Mouse (Mus musculus) gastrocnemius, adult 2 months (tissue): ENCODE data around the gene Kdelr3. TPM values are rescaled to one million over a fixed set of nuclear protein-coding genes. Genes with fewer than 3 reads are reported as not detected.

Source experiments
- DNase-seq: peaks from one replicate; pipeline ENCODE4 v3.0.0; 2022
- H3K27ac ChIP-seq: fragments of 200-600 bp; 2 replicates; pipeline ENCODE4 v1.8.1; 2022; ENCODE audit warnings: mild to moderate bottlenecking
- H3K4me3 ChIP-seq: fragments of 200-600 bp; 2 replicates; pipeline ENCODE4 v1.8.1; 2022; ENCODE audit warnings: mild to moderate bottlenecking, moderate library complexity
- CTCF ChIP-seq: fragments of 200-600 bp; IDR thresholded peaks from 2 replicates; pipeline ENCODE4 v1.8.1; 2022; ENCODE audit warnings: antibody characterized with exemption, mild to moderate bottlenecking, moderate library complexity
- intact Hi-C: fragments of 180-260 bp; cut with DNase I; formaldehyde crosslinking; loops from one replicate; pipeline ENCODE4 v1.15.1; 2025
- total RNA-seq, 2 experiments: library from RNA; stranded (reverse); gene quantifications; 2 replicates each; pipeline ENCODE4 v1.2.3; 2021

Kdelr3 gene
- total RNA-seq, 2 experiments from 2014 or later: 1.9 to 3.7 TPM

- no peak overlapping the region; the same call in 1 of the 2 replicates for H3K4me3 ChIP-seq
- intact Hi-C loops: no loop called here
- TF ChIP-seq CTCF: no peak
- no peak for DNase-seq
- no peak overlapping the region for H3K27ac ChIP-seq
Measured at GRCm38 (mm10) chr15:79519400-79520220, 3.4 kb downstream of the Kdelr3 start.

- H3K27ac ChIP-seq: peak overlapping the region; percentile 64; the same call in 1 of the 2 replicates
- no peak overlapping the region for H3K4me3 ChIP-seq
- TF ChIP-seq CTCF: no peak
- DNase-seq: no peak
- intact Hi-C loops: no loop called here
Measured at GRCm38 (mm10) chr15:79525564-79525963, 9.4 kb downstream of the Kdelr3 start.

- Histone ChIP-seq H3K27ac (peak overlapping the region; percentile 64), H3K4me3 (no peak overlapping the region)
- intact Hi-C loops: loop anchor here (2.0 kb wide), 1 partner anchor 15 kb away; no protein-coding TSS in a partner anchor
- no peak for TF ChIP-seq CTCF
- DNase-seq: peak; percentile 61
Measured at GRCm38 (mm10) chr15:79525979-79526768, 10.0 kb downstream of the Kdelr3 start.

GRCm38 (mm10) chr15:79527192-79527591 is 11.0 kb downstream of the Kdelr3 start:
- Histone ChIP-seq H3K4me3 (no peak overlapping the region), H3K27ac (peak overlapping the region; percentile 64)
- DNase-seq: peak; percentile 82
- intact Hi-C loops: loop anchor here (2.0 kb wide), 1 partner anchor 14 kb away; no protein-coding TSS in a partner anchor
- TF ChIP-seq CTCF: no peak

- TF ChIP-seq CTCF: no peak
- H3K4me3 ChIP-seq: no peak overlapping the region
- intact Hi-C loops: loop anchor here (2.0 kb wide), 1 partner anchor 13 kb away; no protein-coding TSS in a partner anchor
Measured at GRCm38 (mm10) chr15:79527991-79528639, 11.9 kb downstream of the Kdelr3 start.

DNA sequence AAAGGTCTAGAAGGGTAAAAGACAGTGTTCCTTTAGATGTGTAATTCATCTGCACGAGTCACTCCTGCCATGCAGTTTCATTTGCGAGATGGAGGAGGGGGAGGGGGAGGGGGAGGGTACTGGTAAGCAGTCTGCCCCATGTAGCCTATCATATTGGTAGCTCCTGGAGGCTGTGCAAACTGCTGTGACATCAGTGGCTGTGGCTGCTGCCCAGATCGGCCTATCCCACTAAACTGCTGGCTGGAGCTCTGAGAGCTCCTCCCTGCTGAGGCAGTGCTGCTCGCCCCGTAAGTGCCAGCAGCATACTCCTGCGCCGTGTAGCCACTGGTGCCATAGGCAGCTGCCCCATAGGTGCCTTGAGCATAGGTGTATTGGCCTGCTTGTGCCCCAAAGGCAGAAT is 13.7 kb downstream of the Kdelr3 start:
- peak; percentile 70 for DNase-seq
- TF ChIP-seq CTCF: no peak
- Histone ChIP-seq H3K27ac (0 out of 2 replicates have a peak overlapping the region, but pooled peaks have one; percentile 35), H3K4me3 (no peak overlapping the region)
- intact Hi-C loops: loop anchor here (10.0 kb wide), 1 partner anchor 215 kb away; the partner anchor contains the start of gene Sun2

More at GRCm38 (mm10) chr15:79527991-79528639, 11.9 kb downstream of the Kdelr3 start:
- no peak for DNase-seq
- peak overlapping the region; percentile 64 for H3K27ac ChIP-seq

GRCm38 (mm10) chr15:79533796-79534195 is 17.6 kb downstream of the Kdelr3 start:
- TF ChIP-seq CTCF: no peak
- peak; percentile 67 for DNase-seq
- H3K4me3 ChIP-seq: no peak overlapping the region
- H3K27ac ChIP-seq: peak overlapping the region; percentile 69
- intact Hi-C loops: loop anchor here (10.0 kb wide), 1 partner anchor 211 kb away; the partner anchor contains the start of gene Sun2

DNA sequence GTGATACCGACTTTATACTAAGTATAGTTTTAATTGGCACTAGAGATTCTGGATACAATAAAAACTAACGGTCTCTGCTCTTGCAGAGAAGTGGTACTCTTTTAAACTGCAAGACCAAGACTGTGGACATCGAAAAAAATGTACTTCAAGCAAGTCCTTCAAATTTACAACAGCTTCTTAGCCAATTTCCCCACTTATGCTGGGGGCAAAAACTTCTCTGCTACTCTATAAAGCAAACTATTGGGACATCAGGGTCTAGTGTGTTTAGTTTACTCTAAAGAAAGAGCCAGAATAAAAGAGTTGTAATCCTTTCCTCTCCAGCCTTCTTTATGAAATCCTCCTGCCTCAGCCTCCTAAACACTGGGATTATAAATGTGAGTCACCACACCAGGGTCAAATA is 27.8 kb downstream of the Kdelr3 start:
- no peak for DNase-seq
- peak overlapping the region; percentile 100; the same call in 1 of the 2 replicates for H3K27ac ChIP-seq
- H3K4me3 ChIP-seq: peak overlapping the region; percentile 99
- no peak for TF ChIP-seq CTCF
- intact Hi-C loops: loop anchor here (10.0 kb wide), 1 partner anchor 141 kb away; the partner anchor contains the start of gene Josd1

DNA sequence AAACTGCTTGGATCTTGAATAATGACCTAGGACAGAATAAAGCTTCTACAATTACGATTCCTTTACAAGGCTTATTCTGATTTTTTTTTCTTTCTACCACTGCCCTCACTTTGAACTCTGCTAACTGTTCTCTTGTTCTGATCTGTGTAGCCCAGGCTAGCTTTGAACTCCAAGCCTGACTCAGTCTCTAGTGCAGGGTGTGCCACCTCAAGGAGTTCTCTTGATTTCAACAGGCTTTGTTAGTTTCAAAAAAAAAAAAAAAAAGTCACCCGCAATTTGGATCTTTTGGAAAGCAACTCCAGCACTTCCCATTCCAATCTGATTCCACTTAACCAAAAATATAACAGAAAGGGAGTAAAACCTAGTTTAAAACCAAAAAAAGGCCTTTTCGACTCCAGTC is 29.3 kb downstream of the Kdelr3 start:
- peak overlapping the region; percentile 100 for H3K27ac ChIP-seq
- intact Hi-C loops: loop anchor here (5.0 to 10.0 kb wide), 2 partner anchors 139 to 173 kb away; partner anchors contain the start of gene Josd1
- peak overlapping the region; percentile 99 for H3K4me3 ChIP-seq
- TF ChIP-seq CTCF: no peak
- DNase-seq: no peak

DNA sequence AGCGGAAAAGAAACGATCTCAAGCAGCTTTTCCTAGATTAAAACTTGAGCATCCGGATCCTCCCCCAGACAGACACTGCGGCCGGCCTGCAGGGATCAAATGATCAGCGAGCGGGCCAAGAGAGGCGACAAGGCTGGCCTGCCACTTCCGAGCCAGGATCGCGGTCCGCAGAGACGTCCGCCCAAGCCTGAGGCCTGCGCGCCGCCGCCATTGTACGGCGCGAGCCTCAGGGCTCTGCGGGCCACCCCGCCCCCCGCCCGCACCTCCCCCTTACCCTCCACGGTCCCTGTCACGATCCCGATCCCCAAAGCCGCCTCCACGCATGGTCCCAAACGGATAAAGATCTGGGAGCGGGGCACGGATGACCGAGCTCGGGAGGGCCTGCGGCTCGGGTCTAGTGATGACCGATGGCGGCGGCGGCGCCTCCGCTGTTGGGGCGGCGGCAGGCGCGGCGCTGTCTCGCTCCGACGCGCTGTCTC is 29.7 kb downstream of the Kdelr3 start:
- peak; percentile 93 for DNase-seq
- H3K4me3 ChIP-seq: peak overlapping the region; percentile 99
- intact Hi-C loops: loop anchor here (5.0 to 10.0 kb wide), 2 partner anchors 139 to 174 kb away; partner anchors contain the start of gene Josd1
- H3K27ac ChIP-seq: peak overlapping the region; percentile 100
- no peak for TF ChIP-seq CTCF

- peak within 1 kb of the TSS; percentile 99 for H3K4me3 ChIP-seq
- intact Hi-C loops: loop anchor here (5.0 to 10.0 kb wide), 2 partner anchors 138 to 174 kb away; partner anchors contain the start of gene Josd1
- peak; percentile 99 for DNase-seq
- H3K27ac ChIP-seq: peak within 1 kb of the TSS; percentile 100
- no peak for TF ChIP-seq CTCF
Measured at GRCm38 (mm10) chr15:79546410-79547288, 30.4 kb downstream of the Kdelr3 start, which contains the start of gene Ddx17. Gene Ddx17 (minus strand): TSS chr15:79546741.
